Mouse (Mus musculus) kidney, adult 8-10 months (tissue): ENCODE data around the gene Zfyve28.

Experiments
- DNase-seq, 2 experiments: peaks; one replicate each; pipeline ENCODE4 v3.0.0; 2022

Gene Zfyve28

DNA sequence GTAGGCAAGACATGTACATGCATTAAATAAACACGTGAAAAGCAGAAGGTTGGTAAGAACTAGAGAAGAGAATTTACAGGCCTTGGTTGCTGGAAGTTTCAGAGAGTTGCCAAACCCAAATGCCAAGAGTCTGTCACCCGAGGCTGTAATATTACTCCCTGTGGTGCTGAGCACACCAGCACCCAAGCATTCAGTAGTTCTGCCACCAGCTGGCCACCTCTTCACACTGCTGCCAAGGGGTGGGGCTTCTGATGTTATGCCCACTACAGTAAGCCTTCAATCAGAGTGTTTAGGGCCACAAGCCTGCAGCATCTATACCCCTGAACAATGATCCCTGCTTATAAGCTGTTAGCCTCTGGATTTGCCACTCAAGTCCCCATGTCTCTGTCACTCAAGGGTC is 86.9 kb downstream of the Zfyve28 start:
- peak in 1 of 2 experiments; percentile 38 for DNase-seq

- no peak for DNase-seq
Observed at GRCm38 (mm10) chr5:34198615-34199014, 89.6 kb downstream of the Zfyve28 start.

DNA sequence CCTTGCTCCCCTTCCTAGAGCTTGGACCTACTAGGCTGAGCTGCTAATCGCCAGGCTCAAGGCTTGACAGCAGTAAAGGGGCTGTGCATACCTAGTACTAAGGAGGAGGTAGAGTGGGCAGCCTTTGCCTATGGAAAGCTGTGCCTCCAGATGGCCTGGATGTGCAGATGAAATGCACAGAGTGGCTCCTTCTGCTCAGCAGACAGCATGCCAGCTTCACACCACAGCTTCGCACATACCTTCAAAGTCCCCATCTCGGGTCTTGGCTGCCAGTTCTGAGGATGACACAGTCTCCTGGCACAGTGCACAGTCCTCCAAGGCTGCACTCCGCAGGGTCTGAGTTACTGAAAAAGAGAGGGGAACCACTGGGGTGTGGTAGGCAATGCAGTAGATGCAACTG is 91.0 kb downstream of the Zfyve28 start:
- no peak for DNase-seq

GRCm38 (mm10) chr5:34196423-34196822 is 91.8 kb downstream of the Zfyve28 start:
- no peak for DNase-seq

GRCm38 (mm10) chr5:34195786-34196185 is 92.5 kb downstream of the Zfyve28 start:
- DNase-seq, result no peak

- DNase-seq, result no peak
Observed at GRCm38 (mm10) chr5:34194975-34195662, 93.1 kb downstream of the Zfyve28 start.

GRCm38 (mm10) chr5:34194426-34194825 is 93.8 kb downstream of the Zfyve28 start:
- DNase-seq, result no peak

DNA sequence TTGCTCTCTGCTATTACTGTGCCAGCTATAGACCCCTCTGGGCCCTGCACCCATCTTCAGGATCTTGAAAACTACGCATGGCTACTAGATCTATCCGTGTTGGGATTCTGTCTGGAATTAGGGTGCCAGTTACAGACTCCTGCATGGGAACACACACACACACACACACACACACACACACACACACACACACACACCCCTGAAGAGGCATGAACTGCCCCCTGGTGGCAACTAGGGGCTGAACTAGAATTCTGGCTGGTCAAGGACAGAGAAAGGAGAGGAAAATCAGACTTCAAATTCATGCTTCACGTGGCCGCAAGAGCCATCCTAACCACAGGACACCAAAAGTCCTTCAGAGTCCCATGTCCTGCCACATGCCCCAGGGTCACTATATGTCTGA is 96.4 kb downstream of the Zfyve28 start:
- DNase-seq, result peak in 1 of 2 experiments; percentile 38

- DNase-seq, result peak; percentile 68 to 81
Observed at GRCm38 (mm10) chr5:34191021-34191420, 97.2 kb downstream of the Zfyve28 start.

DNA sequence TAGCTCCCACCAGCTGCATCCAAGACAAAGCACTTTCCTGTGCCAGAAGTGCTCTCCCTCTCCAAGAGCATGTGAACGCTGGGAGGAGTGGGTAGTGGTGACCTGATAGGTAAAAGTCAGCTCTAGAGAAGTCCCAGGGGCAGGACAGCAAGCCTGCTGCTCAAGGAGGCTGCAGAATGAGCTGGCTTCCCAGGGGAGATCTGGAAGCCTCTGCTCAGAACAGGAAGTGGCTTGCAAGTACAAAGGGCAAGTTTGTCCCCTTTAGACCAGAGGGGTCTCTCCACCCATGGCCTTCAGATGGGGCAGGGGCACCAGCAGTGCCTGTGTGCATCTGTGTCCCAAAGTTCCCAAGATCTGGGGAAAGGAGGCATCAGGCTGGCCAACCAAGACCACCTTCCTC is 98.7 kb downstream of the Zfyve28 start:
- DNase-seq, result no peak

- DNase-seq, result no peak
Observed at GRCm38 (mm10) chr5:34188856-34189255, 99.4 kb downstream of the Zfyve28 start.

DNA sequence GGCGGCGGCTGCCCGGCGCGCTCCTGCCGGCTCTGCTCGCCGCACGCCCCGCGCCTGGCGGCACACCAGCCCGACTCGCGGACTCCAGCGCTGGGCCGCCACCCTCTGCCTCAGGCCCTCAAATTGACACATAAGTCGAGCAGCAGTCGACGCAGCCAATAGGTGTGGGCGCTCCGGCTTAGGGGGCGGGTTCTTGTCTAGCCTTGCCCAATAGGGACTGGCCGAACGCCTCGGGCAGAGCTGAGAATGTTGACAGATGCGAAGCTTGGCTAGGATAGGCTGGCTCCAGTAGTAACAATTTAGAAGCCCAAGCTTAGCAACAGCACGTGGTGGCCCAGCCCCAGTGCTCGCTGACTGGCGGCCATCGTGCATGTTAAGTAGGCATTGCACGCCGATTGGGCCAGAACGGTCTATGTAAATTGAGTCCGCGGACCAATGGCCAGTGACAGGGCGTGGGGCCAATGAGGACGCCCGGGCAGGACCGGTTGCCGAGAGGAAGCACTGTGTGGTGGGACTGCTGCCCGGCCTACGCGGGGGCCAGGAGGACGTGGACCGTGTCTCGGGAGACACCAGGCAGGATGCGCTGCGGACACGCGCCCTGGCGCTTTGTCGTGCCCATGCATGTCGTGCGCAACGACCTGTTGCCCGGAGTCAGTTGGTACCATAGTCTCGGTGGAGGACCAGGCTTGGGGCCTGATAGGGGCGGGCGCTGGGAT is 100.5 kb downstream of the Zfyve28 start, which contains the start of gene Mxd4:
TSS of gene Mxd4 (minus strand) at position 120 of the 716 bp plus-strand sequence.
- DNase-seq, result peak; percentile 99 to 100

GRCm38 (mm10) chr5:34186961-34187391 is 101.3 kb downstream of the Zfyve28 start:
- DNase-seq, result peak in 1 of 2 experiments; percentile 58

- DNase-seq, result no peak
Observed at GRCm38 (mm10) chr5:34186391-34186790, 101.9 kb downstream of the Zfyve28 start.

DNA sequence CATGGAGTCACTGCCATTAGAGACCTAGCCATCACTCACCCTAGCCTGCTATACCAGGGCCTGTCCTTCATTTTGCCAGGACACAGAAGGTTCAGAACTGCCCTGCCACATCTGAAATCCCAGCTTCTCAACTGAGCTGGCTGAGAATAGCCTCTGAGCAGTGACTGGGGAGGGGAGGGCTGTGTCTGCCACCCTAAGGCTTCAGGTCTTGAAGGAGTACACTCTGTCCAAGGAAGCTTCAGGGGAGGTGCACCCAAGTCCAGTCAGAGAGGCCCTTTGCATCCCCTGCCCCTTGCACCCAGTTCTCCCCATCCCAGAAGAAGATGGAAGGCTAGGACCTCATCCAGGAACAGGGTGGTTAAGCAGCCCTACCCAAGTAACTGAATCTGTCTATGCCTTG is 102.5 kb downstream of the Zfyve28 start:
- no peak for DNase-seq

DNA sequence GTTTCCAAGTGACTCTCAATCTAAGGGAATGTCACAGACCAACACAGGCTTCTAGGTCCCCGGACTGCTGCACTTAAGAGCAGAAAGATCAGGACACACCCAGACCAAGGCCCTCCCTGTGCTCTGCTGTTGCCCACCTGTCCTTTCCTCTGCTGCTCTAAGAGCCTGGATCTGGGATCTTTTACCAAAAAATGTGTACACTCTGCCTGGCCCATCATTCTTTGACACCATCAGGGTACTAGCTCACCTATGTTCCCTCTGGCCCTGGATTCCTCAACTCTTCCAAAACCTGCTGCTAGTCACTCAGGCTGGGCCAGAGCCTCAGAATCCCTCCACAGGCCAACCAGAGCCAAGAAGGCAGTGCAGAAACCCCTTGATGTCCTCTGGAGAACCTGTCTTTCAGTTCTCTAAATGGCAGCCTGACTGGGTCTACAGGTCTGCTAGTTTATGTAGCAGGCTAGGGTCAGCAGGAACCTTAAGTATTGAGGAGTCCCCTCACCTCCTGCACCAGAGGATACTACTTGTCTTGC is 103.1 kb downstream of the Zfyve28 start:
- peak in 1 of 2 experiments; percentile 1 for DNase-seq

DNA sequence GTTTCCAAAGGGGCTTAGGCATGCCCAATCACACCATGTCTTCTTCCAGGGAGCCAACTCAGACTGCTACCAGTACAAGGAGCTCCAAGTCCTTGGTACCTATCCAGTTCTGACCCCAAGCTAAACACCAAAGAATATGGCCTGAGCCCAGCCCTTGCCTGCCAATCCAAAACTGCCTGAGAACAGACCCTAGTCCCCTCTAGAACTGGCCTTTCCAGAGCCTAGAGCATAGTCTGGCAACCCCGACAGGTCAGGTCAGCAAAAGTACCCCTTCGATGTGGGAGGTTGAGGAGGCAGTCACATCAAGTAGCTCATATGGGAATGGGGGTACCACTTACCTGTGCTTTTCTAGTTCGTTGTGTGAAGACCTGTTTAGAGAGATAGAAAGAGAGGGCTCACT is 104.3 kb downstream of the Zfyve28 start:
- DNase-seq, result peak in 1 of 2 experiments; percentile 1

GRCm38 (mm10) chr5:34183156-34183880 is 104.9 kb downstream of the Zfyve28 start:
- DNase-seq, result peak; percentile 54 to 64

GRCm38 (mm10) chr5:34182486-34182885 is 105.8 kb downstream of the Zfyve28 start:
- peak in 1 of 2 experiments; percentile 60 for DNase-seq

GRCm38 (mm10) chr5:34177821-34178220 is 110.4 kb downstream of the Zfyve28 start:
- no peak for DNase-seq

GRCm38 (mm10) chr5:34177091-34177490 is 111.2 kb downstream of the Zfyve28 start:
- no peak for DNase-seq

- DNase-seq, result no peak
Observed at GRCm38 (mm10) chr5:34176691-34177090, 111.6 kb downstream of the Zfyve28 start.

- DNase-seq, result no peak
Observed at GRCm38 (mm10) chr5:34175403-34175694, 112.9 kb downstream of the Zfyve28 start.
